Mouse (Mus musculus) frontal cortex, postnatal 25 days (tissue): ENCODE measurements around the gene Chst14.

Experiments used
- DNase-seq, 2 experiments: peaks; one replicate each; pipeline ENCODE4 v3.0.0; 2022; ENCODE audit warnings: low spot score in 2 of 2

The Chst14 gene

DNA sequence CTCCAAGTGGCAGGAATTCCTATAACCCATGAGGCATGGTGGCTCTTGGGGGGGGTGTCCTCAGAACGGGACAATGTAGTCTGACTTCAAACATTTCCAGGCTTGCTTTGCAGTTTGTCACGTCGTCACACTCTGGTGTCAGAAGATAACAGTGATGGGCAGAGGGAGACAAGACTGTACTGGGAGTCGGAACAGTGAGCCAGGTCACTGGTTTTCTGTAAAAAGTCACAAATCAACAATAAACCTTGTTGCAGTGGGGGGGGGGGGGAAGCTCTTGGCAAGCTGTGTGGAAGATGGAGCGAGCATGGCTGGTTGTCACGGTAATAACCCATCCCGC is 37.3 kb downstream of the Chst14 start:
- no peak for DNase-seq

DNA sequence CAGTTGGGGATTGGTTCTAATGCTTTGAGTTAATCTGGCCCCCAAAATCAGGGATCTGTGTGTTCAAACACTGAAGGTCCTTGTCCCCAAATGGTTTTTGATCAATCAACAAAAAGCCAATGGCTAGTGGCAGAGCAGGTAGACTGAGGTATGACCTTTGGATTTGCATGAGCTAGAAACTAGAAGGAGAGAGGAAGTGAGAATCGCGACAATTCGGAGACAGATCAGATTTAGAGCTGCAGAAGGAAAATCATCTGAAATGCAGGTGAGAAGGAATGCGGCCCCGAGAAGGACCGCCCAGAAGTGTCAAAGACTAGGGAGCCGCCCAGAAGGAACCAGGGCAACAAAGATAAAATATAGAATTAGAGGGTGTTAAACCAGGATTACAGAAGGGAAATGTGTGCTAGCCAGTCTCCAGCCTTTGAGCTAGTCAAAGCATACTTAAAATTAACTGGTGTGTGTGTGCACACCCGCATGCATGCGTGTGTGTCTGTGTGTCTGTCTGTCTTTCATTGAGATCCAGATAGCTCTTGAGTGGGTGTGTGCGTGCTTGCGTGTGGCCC is 43.4 kb downstream of the Chst14 start:
- no peak for DNase-seq

DNA sequence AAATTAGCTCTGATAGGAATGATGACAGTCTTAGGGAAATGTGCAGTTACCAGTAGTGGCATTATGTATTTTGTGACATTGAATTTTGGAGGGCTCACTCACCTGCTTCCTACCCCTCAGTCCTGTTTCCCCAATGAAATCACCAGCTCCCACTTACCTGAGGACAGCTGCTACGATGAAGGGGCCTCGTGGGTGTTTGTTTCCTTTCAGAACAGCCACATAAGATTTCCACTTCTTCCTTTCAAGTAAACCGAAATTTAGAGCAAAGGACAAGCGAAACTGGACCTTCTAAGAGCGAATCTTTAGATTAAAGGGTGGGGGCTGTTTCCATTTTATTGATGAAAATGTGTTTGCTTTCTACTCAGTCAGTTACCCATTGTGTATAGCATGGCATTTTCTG is 45.8 kb downstream of the Chst14 start:
- no peak for DNase-seq

DNA sequence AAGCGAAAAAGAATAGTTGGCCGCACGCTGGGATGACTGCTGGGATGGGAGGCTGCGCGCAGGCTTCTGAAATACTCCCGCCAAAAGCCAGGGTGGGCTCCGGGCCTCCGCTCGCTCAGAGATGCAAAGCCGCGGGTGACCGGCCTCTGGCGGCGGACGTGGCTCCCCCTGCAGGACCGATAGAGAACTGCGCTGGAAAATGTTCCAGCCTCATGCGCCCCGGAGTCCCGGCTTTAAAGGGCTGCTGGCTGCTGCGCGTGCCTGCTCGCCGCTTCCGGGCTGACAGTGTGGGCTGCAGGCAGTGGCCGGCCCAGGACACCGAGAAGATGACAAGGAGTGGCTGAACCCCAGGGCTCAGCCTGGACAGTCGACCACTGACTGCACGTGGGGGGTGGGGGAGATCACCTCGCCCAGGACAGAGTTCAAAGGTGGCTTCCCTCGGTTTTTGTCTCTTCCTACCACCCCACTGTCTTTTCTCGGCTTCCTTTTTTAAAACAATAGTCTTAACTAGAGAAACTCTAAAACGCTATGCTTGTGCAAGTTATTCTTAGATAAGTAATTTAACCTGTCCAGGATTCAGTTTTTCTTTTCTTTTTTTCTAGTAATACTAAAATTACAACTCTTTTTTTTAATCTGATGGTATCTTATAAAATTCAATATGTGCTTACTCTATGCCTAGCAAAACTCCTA is 46.5 kb downstream of the Chst14 start:
- DNase-seq = peak; percentile 79 to 81

DNA sequence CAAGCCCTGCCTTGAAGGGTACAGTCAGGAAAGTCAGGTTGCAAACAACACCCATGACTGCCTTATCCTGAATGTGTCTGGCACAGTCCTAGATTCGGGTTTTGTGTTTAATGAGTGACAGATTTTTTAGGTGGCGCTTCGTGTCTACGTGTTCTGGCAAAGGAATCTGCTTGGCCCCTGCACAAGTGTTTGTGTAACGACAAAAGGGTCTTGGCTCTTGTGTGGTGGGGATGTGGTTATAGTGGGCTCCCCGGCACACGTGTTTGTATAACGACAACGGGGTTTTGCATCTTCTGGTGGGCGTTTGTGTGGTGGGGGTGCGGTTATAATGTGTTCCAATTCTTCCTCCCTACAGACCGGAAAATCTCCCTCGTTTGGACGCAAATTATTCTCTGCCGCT is 49.6 kb downstream of the Chst14 start:
- no peak for DNase-seq

DNA sequence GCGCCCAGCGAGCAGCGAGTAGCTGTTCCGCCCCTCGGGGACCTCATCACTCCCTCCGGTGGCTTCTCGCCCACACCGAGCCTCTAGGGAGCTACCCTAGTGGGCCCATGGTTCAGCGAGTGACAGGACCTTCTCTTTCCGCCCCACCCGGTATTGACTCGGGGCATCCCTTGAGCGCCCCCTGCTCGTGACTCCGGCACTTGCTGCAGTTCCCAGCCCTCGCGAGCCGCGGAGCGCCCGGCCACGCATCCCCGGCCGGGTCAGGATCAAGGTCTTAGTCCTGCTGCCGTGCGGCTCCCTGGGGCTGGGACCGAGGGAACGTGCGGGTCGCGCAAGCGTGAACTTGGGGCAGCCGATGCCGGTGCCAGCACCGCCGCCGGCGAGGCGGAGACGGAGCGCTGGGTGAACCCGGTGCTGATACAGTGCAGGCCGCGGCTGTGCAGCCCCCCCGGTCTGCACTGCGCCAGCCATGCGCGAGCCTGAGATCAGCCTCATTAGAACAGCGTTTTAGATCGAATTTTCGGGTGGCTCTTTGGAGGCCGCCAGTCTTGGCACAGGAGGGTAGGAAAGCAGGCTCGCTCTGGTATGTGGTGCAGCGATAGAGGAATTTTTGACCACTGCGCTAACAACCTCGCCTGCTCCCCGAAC is 50.1 kb downstream of the Chst14 start:
- DNase-seq = peak; percentile 67 to 79

DNA sequence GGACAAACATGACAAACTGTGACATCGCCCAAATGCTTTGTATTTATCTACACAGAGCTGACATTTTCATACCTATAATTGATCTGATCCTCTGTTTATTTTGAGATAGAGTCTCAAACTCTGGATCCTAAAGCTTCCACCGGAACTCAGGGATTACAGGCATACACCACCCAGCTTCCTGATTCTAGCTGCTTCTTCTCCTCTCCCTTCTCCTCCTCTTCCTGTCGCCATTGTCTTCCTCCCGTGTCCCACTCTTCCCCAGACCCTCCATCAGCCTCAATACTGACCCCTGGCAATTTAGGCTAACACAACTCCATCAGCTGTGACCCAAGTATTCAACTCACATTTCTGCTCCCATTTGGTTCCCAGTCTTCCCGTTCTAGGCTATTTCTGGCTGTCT is 50.6 kb downstream of the Chst14 start:
- no peak for DNase-seq

DNA sequence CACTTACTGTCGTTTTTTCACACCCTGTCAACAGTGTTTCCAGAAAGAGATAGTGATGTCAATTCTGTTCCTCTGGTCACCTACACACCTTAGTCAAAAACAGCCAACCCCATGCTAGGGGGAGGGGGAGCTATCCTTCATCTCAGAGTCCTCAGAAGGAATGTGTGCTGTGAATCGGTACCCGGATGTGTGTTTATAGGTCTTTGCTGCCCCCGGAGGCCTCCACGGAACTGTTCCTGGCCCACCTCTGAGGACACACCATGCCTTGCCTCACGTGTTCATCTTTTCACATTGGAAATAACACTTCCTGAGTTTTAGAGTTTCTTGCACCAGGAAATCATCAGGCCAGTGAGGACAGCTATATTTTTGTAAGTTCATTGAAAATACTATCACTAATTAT is 51.8 kb downstream of the Chst14 start:
- no peak for DNase-seq
